9 mouse cellular contexts compared by ENCODE assay signal in genomic region chr11:117264162-117265021, GRCm38 (mm10).
DNase-seq lines count a peak whose midpoint lies in the region; ATAC-seq lines count a peak whose summit lies in the region.
"Had no signal": no experiment of that assay in that cellular context is flagged by ENCODE, and none has a peak within 500 bp of the region (broad histone marks: within the 10 kb centered on the region; RNA-seq: fewer than 3 reads in every experiment).

No protein-coding gene starts in this region.

- H3K9me3 ChIP-seq in limb, embryonic 11.5 days (ENCODE audit: control insufficient read depth, low read length) = no peaks in the 10 kb centered on the region

- H3K9ac ChIP-seq in limb, embryonic 11.5 days (ENCODE audit: low read length) = no peak overlapping the region

- H3K4me3 ChIP-seq in limb, embryonic 11.5 days (ENCODE audit: low read depth, low read length) = no peak overlapping the region

- 0 out of 2 replicates have a peak overlapping the region, but pooled peaks have one; percentile 2 for H3K4me2 ChIP-seq in limb, embryonic 11.5 days (ENCODE audit: low read depth, severe bottlenecking)

- 72% methylated on average over 13 of the region's 13 CpGs for WGBS in limb, embryonic 11.5 days

- H3K36me3 ChIP-seq in limb, embryonic 11.5 days (ENCODE audit: control insufficient read depth, insufficient read depth, low read length) = no peaks in the 10 kb centered on the region

- H3K27me3 ChIP-seq in limb, embryonic 11.5 days (ENCODE audit: control insufficient read depth, insufficient read depth, low read length) = no peaks in the 10 kb centered on the region

- peak overlapping the region; percentile 96 for H3K27ac ChIP-seq in limb, embryonic 11.5 days (replicated peaks; ENCODE audit: low read depth, low read length)
- H3K27ac ChIP-seq: macrophage had no signal

- DNase-seq in ovary, adult 18-20 months (ENCODE audit: low spot score) = peak; percentile 43
- no peak for DNase-seq in ovary, postnatal 14 days (ENCODE audit: low spot score)
- peak; percentile 81 for DNase-seq in gonadal fat pad, adult 2 months (ENCODE audit: low read depth)
- no peak for DNase-seq in limb, embryonic 11.5 days (ENCODE audit: low spot score)
- DNase-seq in testis, postnatal 10 days (ENCODE audit: low spot score) = peak; percentile 69
- DNase-seq in thymus, postnatal 25 days = no peak
- DNase-seq: cerebellum, adult 18-20 months had no signal

- H3K4me1 ChIP-seq in limb, embryonic 11.5 days (ENCODE audit: control insufficient read depth, insufficient read depth, low read length) = peaks cover 47% of the 10 kb centered on the region

- no peak for ATAC-seq in limb, embryonic 11.5 days (ENCODE audit: insufficient number of reproducible peaks, low FRiP score, low TSS enrichment, low read depth)
- no peak for ATAC-seq in inflammation-experienced regulatory T-cells, adult 6 months

Comparison
In these comparisons a context has a peak if more than half of its experiments do, and no peak if none do; other contexts are left out.
1. DNase-seq: peak in ovary, adult 18-20 months (single experiment), gonadal fat pad, adult 2 months (single experiment) and testis, postnatal 10 days (single experiment); none in ovary, postnatal 14 days (single experiment), limb, embryonic 11.5 days (single experiment) and thymus, postnatal 25 days (single experiment).